Mouse (Mus musculus) liver, embryonic 14.5 days (tissue): ENCODE data around the gene Pim1.

Experiments used
- CTCF ChIP-seq: IDR thresholded peaks from 2 replicates; pipeline ENCODE4 v1.5.1; 2016; ENCODE audit warnings: antibody characterized with exemption, low read depth, control low read depth
- EP300 ChIP-seq: IDR thresholded peaks from 2 replicates; pipeline ENCODE4 v1.6.1; 2016; ENCODE audit warnings: antibody characterized with exemption, low read depth

DNA sequence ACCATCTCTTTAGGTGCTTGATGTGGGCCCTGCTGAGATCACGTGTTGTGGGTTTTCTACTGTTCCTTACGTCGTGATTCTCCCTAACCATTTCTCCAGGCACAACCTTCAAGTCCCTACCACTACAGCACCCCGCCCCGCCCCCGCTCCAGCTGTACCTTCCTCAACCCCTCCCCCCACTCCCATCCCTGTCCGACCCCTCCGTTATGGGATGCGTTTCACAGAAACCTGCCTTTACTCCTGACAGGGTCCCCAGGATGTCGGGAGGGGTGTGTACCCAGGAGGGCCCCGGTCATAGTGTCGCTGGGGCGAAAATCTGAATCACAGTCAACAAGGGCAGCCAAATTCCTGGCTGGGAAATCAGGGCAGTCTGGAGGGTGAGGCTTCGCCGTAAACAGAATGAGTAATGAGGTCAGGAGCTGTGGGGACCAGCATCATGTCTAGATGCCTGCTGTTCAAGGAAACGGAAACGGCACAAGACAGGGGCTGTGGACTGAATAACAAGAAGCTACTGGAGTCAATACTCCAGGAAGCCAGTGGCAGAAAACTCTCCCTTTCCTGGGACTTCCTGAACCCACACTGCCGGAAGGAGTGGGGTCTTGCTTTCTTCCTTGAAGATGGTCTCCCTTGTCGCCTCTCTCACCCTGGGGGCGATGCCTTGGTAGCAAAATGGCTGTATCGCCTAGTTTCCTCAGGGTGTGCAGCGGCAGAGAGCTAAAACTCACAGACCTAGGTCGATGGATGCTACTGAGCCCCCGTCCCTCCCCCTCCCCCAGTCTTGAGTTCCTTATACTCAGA is 31.0 kb upstream of the Pim1 start:
- TF ChIP-seq CTCF (no peak), EP300 (no peak)
